Mouse (Mus musculus) MEL (cell line): Measurements from ENCODE around the gene Arl6ip5. TPM values are rescaled to one million over a fixed set of nuclear protein-coding genes. Genes with fewer than 3 reads are reported as not detected.
A peak's percentile ranks its signal among the peaks of the same experiment; 100 is the strongest.

Experiments used
- DNase-seq: peaks from one replicate; pipeline ENCODE4 v3.0.0; 2011; ENCODE audit warnings: low read depth, low spot score
- H3K27ac ChIP-seq: 2 replicates; pipeline ENCODE4 v1.5.1; 2012; ENCODE audit warnings: low read depth, mild to moderate bottlenecking, control low read depth, low read length, moderate library complexity; ENCODE audit not compliant: control insufficient read depth
- H3K27me3 ChIP-seq, 2 experiments: fragments of 150-350 bp in 1 of 2; sonication (generic) in 1 of 2; 2 replicates each; pipeline ENCODE4 v1.6.1; 2012; ENCODE audit warnings: low read length in 2 of 2, mild to moderate bottlenecking in 2 of 2, improper control_type of control experiment in 1 of 2, moderate library complexity in 1 of 2; ENCODE audit not compliant: insufficient read depth in 2 of 2, control insufficient read depth in 1 of 2
- H3K36me3 ChIP-seq, 2 experiments: 2 replicates each; pipeline ENCODE4 v1.6.1; 2012 to 2014; ENCODE audit warnings: low read length in 2 of 2, improper control_type of control experiment in 1 of 2, inconsistent platforms in 1 of 2, mild to moderate bottlenecking in 1 of 2; ENCODE audit not compliant: insufficient read depth in 2 of 2, control insufficient read depth in 1 of 2
- H3K4me1 ChIP-seq, 2 experiments: fragments of 150-350 bp in 1 of 2; sonication (generic) in 1 of 2; 2 replicates each; pipeline ENCODE4 v1.6.1; 2012; ENCODE audit warnings: low read length in 2 of 2, improper control_type of control experiment in 1 of 2, mild to moderate bottlenecking in 1 of 2; ENCODE audit not compliant: insufficient read depth in 2 of 2, control insufficient read depth in 1 of 2
- H3K4me3 ChIP-seq, 2 experiments: fragments of 150-350 bp in 1 of 2; sonication (generic) in 1 of 2; 2 replicates each; pipeline ENCODE4 v1.5.1; 2012; ENCODE audit warnings: low read depth in 2 of 2, low read length in 2 of 2, mild to moderate bottlenecking in 2 of 2, moderate library complexity in 2 of 2, control low read depth in 1 of 2, improper control_type of control experiment in 1 of 2; ENCODE audit not compliant: control insufficient read depth in 1 of 2, insufficient read depth in 1 of 2
- H3K79me2 ChIP-seq: 2 replicates; pipeline ENCODE4 v1.6.1; 2012; ENCODE audit warnings: mild to moderate bottlenecking, low read length, moderate library complexity; ENCODE audit not compliant: control insufficient read depth, poor library complexity, insufficient read depth
- H3K9ac ChIP-seq: 2 replicates; pipeline ENCODE4 v1.6.1; 2012; ENCODE audit warnings: low read depth, mild to moderate bottlenecking, control low read depth, low read length, moderate library complexity; ENCODE audit not compliant: control insufficient read depth, poor library complexity, severe bottlenecking
- H3K9me3 ChIP-seq: fragments of 150-350 bp; sonication (generic); replicated peaks from 2 replicates; pipeline ENCODE4 v1.6.1; 2012; ENCODE audit warnings: mild to moderate bottlenecking, low read length, improper control_type of control experiment, moderate library complexity; ENCODE audit not compliant: insufficient read depth
- CHD1 ChIP-seq: IDR thresholded peaks from 2 replicates; pipeline ENCODE4 v1.6.1; 2012; ENCODE audit warnings: low read depth, mild to moderate bottlenecking, inconsistent platforms, low read length, improper control_type of control experiment
- CTCF ChIP-seq, 3 experiments: IDR thresholded peaks in 2 of 3; conservative IDR thresholded peaks in 1 of 3; 2 replicates each; pipeline ENCODE4 v1.5.1; 2011 to 2012; ENCODE audit warnings: low read length in 3 of 3, low read depth in 2 of 3, mild to moderate bottlenecking in 2 of 3, improper control_type of control experiment in 1 of 3, inconsistent platforms in 1 of 3, mixed read lengths in 1 of 3, moderate library complexity in 1 of 3; ENCODE audit not compliant: control insufficient read depth in 1 of 3, insufficient read depth in 1 of 3, poor library complexity in 1 of 3, severe bottlenecking in 1 of 3
- ELF1 ChIP-seq: IDR thresholded peaks from 2 replicates; pipeline ENCODE4 v1.6.1; 2014; ENCODE audit warnings: low read depth, mild to moderate bottlenecking, inconsistent platforms, low read length, improper control_type of control experiment, moderate library complexity
- EP300 ChIP-seq, 2 experiments: IDR thresholded peaks; 2 replicates each; pipeline ENCODE4 v1.6.1; 2011; ENCODE audit warnings: improper control_type of control experiment in 2 of 2, low read length in 2 of 2, low read depth in 1 of 2, mild to moderate bottlenecking in 1 of 2
- ETS1 ChIP-seq: IDR thresholded peaks from 2 replicates; pipeline ENCODE4 v1.6.1; 2012; ENCODE audit warnings: low read depth, mild to moderate bottlenecking, inconsistent platforms, low read length, improper control_type of control experiment, moderate library complexity
- GATA1 ChIP-seq: IDR thresholded peaks from 2 replicates; pipeline ENCODE4 v1.6.1; 2011; ENCODE audit warnings: low read depth, low read length, improper control_type of control experiment
- JUND ChIP-seq: IDR thresholded peaks from 2 replicates; pipeline ENCODE4 v1.6.1; 2011; ENCODE audit warnings: low read depth, mild to moderate bottlenecking, improper control_type of control experiment, low read length
- KAT2A ChIP-seq: conservative IDR thresholded peaks from 2 replicates; pipeline ENCODE4 v1.6.1; 2012; ENCODE audit warnings: low read depth, low read length, improper control_type of control experiment, inconsistent platforms
- MAFK ChIP-seq: IDR thresholded peaks from 2 replicates; pipeline ENCODE4 v1.6.1; 2011; ENCODE audit warnings: low read depth, mild to moderate bottlenecking, low read length, improper control_type of control experiment, borderline replicate concordance
- MAX ChIP-seq: IDR thresholded peaks from 2 replicates; pipeline ENCODE4 v1.6.1; 2011; ENCODE audit warnings: low read length, improper control_type of control experiment
- MAZ ChIP-seq: IDR thresholded peaks from 2 replicates; pipeline ENCODE4 v1.6.1; 2012; ENCODE audit warnings: low read depth, mild to moderate bottlenecking, inconsistent platforms, low read length, improper control_type of control experiment
- MEF2A ChIP-seq: IDR thresholded peaks from 2 replicates; pipeline ENCODE4 v1.6.1; 2014; ENCODE audit warnings: low read depth, mild to moderate bottlenecking, inconsistent platforms, low read length, improper control_type of control experiment; ENCODE audit not compliant: poor library complexity, insufficient replicate concordance, severe bottlenecking; ENCODE audit errors: extremely low read depth
- MXI1 ChIP-seq: IDR thresholded peaks from 2 replicates; pipeline ENCODE4 v1.6.1; 2011; ENCODE audit warnings: mild to moderate bottlenecking, low read depth, low read length, improper control_type of control experiment
- NELFE ChIP-seq: IDR thresholded peaks from 2 replicates; pipeline ENCODE4 v1.6.1; 2011; ENCODE audit warnings: low read depth, low read length, improper control_type of control experiment
- POLR2A ChIP-seq, 2 experiments: IDR thresholded peaks; 2 replicates each; pipeline ENCODE4 v1.6.1; 2011 to 2012; ENCODE audit warnings: low read length in 2 of 2, mild to moderate bottlenecking in 2 of 2, control low read depth in 1 of 2, improper control_type of control experiment in 1 of 2, low read depth in 1 of 2, moderate library complexity in 1 of 2; ENCODE audit not compliant: control insufficient read depth in 1 of 2, insufficient read depth in 1 of 2, poor library complexity in 1 of 2
- POLR2AphosphoS2 ChIP-seq: IDR thresholded peaks from 2 replicates; pipeline ENCODE4 v1.6.1; 2011; ENCODE audit warnings: low read length, improper control_type of control experiment
- POLR2AphosphoS5 ChIP-seq: IDR thresholded peaks from 2 replicates; pipeline ENCODE4 v1.6.1; 2012; ENCODE audit warnings: low read depth, borderline replicate concordance, mild to moderate bottlenecking, inconsistent platforms, low read length, moderate library complexity, mixed read lengths
- TAL1 ChIP-seq: IDR thresholded peaks from 2 replicates; pipeline ENCODE4 v1.6.1; 2012; ENCODE audit warnings: mild to moderate bottlenecking, inconsistent platforms, low read length, moderate library complexity, mixed read lengths
- TCF12 ChIP-seq: IDR thresholded peaks from 2 replicates; pipeline ENCODE4 v1.6.1; 2014; ENCODE audit warnings: low read depth, mild to moderate bottlenecking, inconsistent platforms, low read length, improper control_type of control experiment, moderate library complexity
- USF1 ChIP-seq: IDR thresholded peaks from 2 replicates; pipeline ENCODE4 v1.6.1; 2014; ENCODE audit warnings: low read depth, mild to moderate bottlenecking, inconsistent platforms, low read length, improper control_type of control experiment, moderate library complexity
- ZC3H11A ChIP-seq: IDR thresholded peaks from 2 replicates; pipeline ENCODE4 v1.6.1; 2012; ENCODE audit warnings: low read depth, mild to moderate bottlenecking, inconsistent platforms, low read length, improper control_type of control experiment
- ZMIZ1 ChIP-seq: IDR thresholded peaks from 2 replicates; pipeline ENCODE4 v1.6.1; 2012; ENCODE audit warnings: low read depth, mild to moderate bottlenecking, inconsistent platforms, low read length, improper control_type of control experiment, moderate library complexity
- polyA plus RNA-seq, 2 experiments: library from polyadenylated mRNA; stranded (reverse) in 1 of 2; unstranded in 1 of 2; fragments of >175 nt in 1 of 2; fragments of >200 nt in 1 of 2; gene quantifications; 2 replicates each; pipeline versions ENCODE4 v1.2.1 to v1.2.4; 2012; ENCODE audit warnings: low replicate concordance in 2 of 2, low read depth in 1 of 2; ENCODE audit not compliant: insufficient read length in 2 of 2, insufficient read depth in 1 of 2, missing spikeins in 1 of 2
- total RNA-seq: library from RNA; depleted of rRNA; stranded (reverse); fragments of 300-350 nt; gene quantifications from 2 replicates; pipeline ENCODE4 v1.2.3, GENCODE M21; 2012

Gene Arl6ip5
- total and polyA plus RNA-seq, 3 experiments = 39.4 to 113 TPM; not detected in 1

- Histone ChIP-seq H3K4me3 (no peak overlapping the region), H3K9me3 (no peaks in the 10 kb centered on the region), H3K27ac (no peak overlapping the region), H3K27me3 (no peaks in the 10 kb centered on the region), H3K79me2 (peaks cover 15% of the 10 kb centered on the region), H3K36me3 (peaks cover 15% of the 10 kb centered on the region in 2 experiments), H3K4me1 (peaks cover 14 to 21% of the 10 kb centered on the region in 2 experiments), H3K9ac (no peak overlapping the region)
- no peak for TF ChIP-seq GATA1
- no peak for TF ChIP-seq CTCF (IDR thresholded peaks at IDR 0.05 in 2 of 3, conservative IDR thresholded peaks at IDR 0.05 in 1 of 3; ENCODE audit: control insufficient read depth in 1 of 3, insufficient read depth in 1 of 3, low read depth in 2 of 3, low read length in 3 of 3, poor library complexity in 1 of 3, severe bottlenecking in 1 of 3)
- TF ChIP-seq USF1 = no peak
- TF ChIP-seq JUND = no peak
- TF ChIP-seq CHD1 = no peak
- DNase-seq = no peak
Measured at GRCm38 (mm10) chr6:97224505-97224904, 14.0 kb downstream of the Arl6ip5 start.

GRCm38 (mm10) chr6:97226083-97226491 lies 15.6 kb downstream of the Arl6ip5 start:
- Histone ChIP-seq H3K27ac (0 out of 2 replicates have a peak overlapping the region, but pooled peaks have one; percentile 6), H3K79me2 (peaks cover 14% of the 10 kb centered on the region), H3K27me3 (no peaks in the 10 kb centered on the region), H3K36me3 (peaks cover 15% of the 10 kb centered on the region in 2 experiments), H3K4me3 (no peak overlapping the region), H3K9me3 (no peaks in the 10 kb centered on the region), H3K4me1 (peaks cover 14 to 21% of the 10 kb centered on the region in 2 experiments), H3K9ac (no peak overlapping the region)
- no peak for TF ChIP-seq POLR2AphosphoS5
- TF ChIP-seq GATA1 = peak; percentile 70
- no peak for TF ChIP-seq CTCF (IDR thresholded peaks at IDR 0.05 in 2 of 3, conservative IDR thresholded peaks at IDR 0.05 in 1 of 3; ENCODE audit: control insufficient read depth in 1 of 3, insufficient read depth in 1 of 3, low read depth in 2 of 3, low read length in 3 of 3, poor library complexity in 1 of 3, severe bottlenecking in 1 of 3)
- 0 out of 2 replicates have a peak, but pooled peaks have one; percentile 29 for TF ChIP-seq ETS1
- peak; percentile 58 to 66 for TF ChIP-seq EP300 (IDR thresholded peaks at IDR 0.05; ENCODE audit: low read depth in 1 of 2, low read length in 2 of 2)
- TF ChIP-seq TAL1 = peak; percentile 59
- TF ChIP-seq POLR2AphosphoS2 = no peak
- TF ChIP-seq MAZ = no peak
- no peak for TF ChIP-seq ZMIZ1
- DNase-seq = peak; percentile 74

DNA sequence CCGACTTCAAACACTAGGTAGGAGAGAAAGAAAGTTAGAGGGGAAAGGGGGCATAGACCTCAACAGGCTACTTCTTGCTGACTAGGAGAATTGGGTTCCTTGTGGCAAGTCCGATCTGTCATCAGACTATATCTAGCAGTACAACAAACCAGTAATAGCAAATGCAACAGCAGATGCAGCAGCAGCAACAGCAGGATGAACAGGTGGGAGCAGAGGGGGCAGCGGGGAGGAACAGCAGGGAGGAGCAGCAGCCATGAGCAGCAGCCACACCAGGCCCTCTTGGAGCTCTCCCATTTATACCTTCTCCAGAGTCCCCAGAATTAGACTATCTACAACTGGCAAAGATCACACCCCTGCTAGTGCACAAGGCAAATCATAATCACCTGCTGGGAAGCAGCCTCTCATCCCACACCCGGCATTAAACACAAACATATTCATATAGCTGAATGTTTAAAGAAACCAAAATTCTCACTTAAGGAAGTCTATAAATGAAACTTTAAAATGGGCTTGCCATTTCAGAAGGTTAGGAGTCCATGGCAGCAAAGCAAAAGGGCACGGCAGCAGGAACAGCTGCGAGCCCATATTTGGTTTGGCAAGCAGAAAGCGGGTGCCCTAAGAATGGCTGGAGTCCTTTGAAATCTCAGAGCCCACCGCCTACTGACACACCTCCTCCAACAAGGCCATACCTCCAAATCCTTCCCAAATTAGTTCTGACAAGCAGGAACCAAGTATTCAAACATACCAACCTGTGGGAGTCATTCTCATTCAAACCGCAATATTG lies 16.8 kb downstream of the Arl6ip5 start:
- Histone ChIP-seq H3K9ac (no peak overlapping the region), H3K4me1 (peaks cover 14 to 16% of the 10 kb centered on the region in 2 experiments), H3K79me2 (peaks cover 4% of the 10 kb centered on the region; the same call in 1 of the 2 replicates), H3K9me3 (no peaks in the 10 kb centered on the region), H3K27me3 (no peaks in the 10 kb centered on the region), H3K4me3 (no peak overlapping the region), H3K36me3 (peaks cover 15% of the 10 kb centered on the region in 2 experiments), H3K27ac (no peak overlapping the region)
- TF ChIP-seq MXI1 (no peak), NELFE (no peak), POLR2A (IDR thresholded peaks at IDR 0.05; ENCODE audit: control insufficient read depth in 1 of 2, insufficient read depth in 1 of 2, low read depth in 1 of 2, low read length in 2 of 2, poor library complexity in 1 of 2) (no peak), CHD1 (no peak), JUND (no peak), TCF12 (no peak), MAX (no peak), ZC3H11A (no peak), MEF2A (no peak), MAZ (no peak), GATA1 (no peak), ELF1 (no peak), KAT2A (no peak), MAFK (no peak), USF1 (no peak)
- no peak for DNase-seq
